Mouse (Mus musculus) liver, embryonic 11.5 days (tissue): Measurements from ENCODE around the gene Map4k4. TPM values are rescaled to one million over a fixed set of nuclear protein-coding genes. Genes with fewer than 3 reads are reported as not detected.

Experiments
- ATAC-seq: fragments of 200-750 bp; cut with Nextera tagmentation; replicated peaks from 2 replicates; pipeline ENCODE4 v1.8.0; 2017; ENCODE audit warnings: moderate number of reproducible peaks, mild to moderate bottlenecking, moderate TSS enrichment, moderate library complexity; ENCODE audit not compliant: low FRiP score
- DNase-seq: peaks from one replicate; pipeline ENCODE4 v3.0.0-alpha.2; 2017; ENCODE audit warnings: low spot score
- H3K27ac ChIP-seq: fragments of 300-500 bp; sonication (generic); 2 replicates; pipeline ENCODE4 v1.5.1; 2014; ENCODE audit warnings: mild to moderate bottlenecking, low read depth, low read length, control low read depth
- H3K27me3 ChIP-seq: fragments of 300-500 bp; sonication (generic); replicated peaks from 2 replicates; pipeline ENCODE4 v1.6.1; 2014; ENCODE audit warnings: low read length, mixed read lengths; ENCODE audit not compliant: control insufficient read depth, insufficient read depth
- H3K36me3 ChIP-seq: fragments of 300-500 bp; sonication (generic); 2 replicates; pipeline ENCODE4 v1.6.1; 2014; ENCODE audit warnings: mild to moderate bottlenecking, low read length, moderate library complexity, mixed read lengths; ENCODE audit not compliant: control insufficient read depth, insufficient read depth
- H3K4me1 ChIP-seq: fragments of 300-500 bp; sonication (generic); replicated peaks from 2 replicates; pipeline ENCODE4 v1.6.1; 2014; ENCODE audit warnings: low read length, mixed read lengths; ENCODE audit not compliant: control insufficient read depth, insufficient read depth
- H3K4me2 ChIP-seq: fragments of 300-500 bp; sonication (generic); 2 replicates; pipeline ENCODE4 v1.6.1; 2014; ENCODE audit warnings: mild to moderate bottlenecking, control low read depth, moderate library complexity
- H3K4me3 ChIP-seq: fragments of 300-500 bp; sonication (generic); 2 replicates; pipeline ENCODE4 v1.5.1; 2014; ENCODE audit warnings: low read depth, low read length, control low read depth
- H3K9ac ChIP-seq: fragments of 300-500 bp; sonication (generic); 2 replicates; pipeline ENCODE4 v1.6.1; 2014; ENCODE audit warnings: low read depth, low read length, control low read depth
- H3K9me3 ChIP-seq: fragments of 300-500 bp; sonication (generic); 2 replicates; pipeline ENCODE4 v1.6.1; 2016; ENCODE audit warnings: low read length, inconsistent platforms, mixed read lengths; ENCODE audit not compliant: control insufficient read depth
- WGBS: fragments of 180-500 bp; shearing (Covaris S2); extraction: QIAGEN DNeasy Blood & Tissue Kit; methylation state at CpG from one replicate; pipeline ENCODE4 v1.1.7; 2014; 5-methylcytosine and 5-hydroxymethylcytosine counted together
- polyA plus RNA-seq: library from polyadenylated mRNA; unstranded; fragments of >200 nt; fragmentation: Nextera tagmentation; extraction: Ambion mirVana; gene quantifications from 2 replicates; pipeline ENCODE4 v1.2.1, GENCODE M21; 2014

Map4k4 gene
- polyA plus RNA-seq, 1 experiment from 2014 or later = 13.6 TPM

DNA sequence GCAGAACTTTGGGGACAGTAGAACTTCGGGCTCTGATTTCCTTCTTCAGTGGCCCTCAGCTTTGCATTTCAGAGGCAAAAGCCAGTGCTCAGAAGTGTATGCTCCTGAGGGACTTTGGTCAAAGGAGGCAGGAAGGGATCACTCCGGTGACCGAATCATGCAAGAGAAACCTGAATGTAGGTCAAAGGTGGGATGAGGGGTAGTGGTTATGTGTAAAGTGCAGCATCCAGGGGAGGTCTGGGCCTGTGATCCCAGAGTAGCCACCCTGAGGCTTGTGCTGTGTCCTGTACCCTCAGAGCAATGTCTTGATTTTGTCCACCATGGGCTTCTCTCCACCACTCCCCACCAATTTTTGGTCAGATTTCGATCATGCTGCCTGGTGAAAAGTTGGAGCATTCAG, 171.8 kb downstream of the Map4k4 start:
- Histone ChIP-seq H3K4me3 (no peak overlapping the region), H3K4me2 (no peak overlapping the region), H3K9me3 (no peaks in the 10 kb centered on the region), H3K27me3 (no peaks in the 10 kb centered on the region), H3K27ac (no peak overlapping the region), H3K4me1 (no peaks in the 10 kb centered on the region), H3K36me3 (no peaks in the 10 kb centered on the region), H3K9ac (no peak overlapping the region)
- DNase-seq (no peak), ATAC-seq (no peak)
- WGBS = 85% methylated on average over 4 of the region's 4 CpGs

DNA sequence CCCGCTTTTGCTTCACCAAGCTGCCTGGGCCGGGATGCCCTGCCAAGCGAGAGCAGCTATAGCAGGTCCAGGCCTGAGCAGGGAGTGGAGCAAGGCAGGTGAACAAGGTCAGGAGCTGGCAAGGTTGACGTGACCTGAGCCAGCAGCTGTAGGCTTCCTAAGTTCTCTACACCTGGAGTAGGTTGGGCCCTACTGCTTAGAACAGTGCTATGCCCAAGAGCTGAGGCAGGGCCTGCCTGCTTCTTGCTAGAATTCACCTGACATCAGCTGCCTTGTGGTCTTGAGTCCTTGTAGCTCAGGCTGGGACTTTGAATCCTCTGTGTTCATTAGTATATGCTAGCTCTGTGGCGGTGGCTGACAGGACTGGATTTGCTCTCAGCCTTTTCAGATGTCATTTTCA, 173.1 kb downstream of the Map4k4 start, which contains the start of gene Il1r2:
Gene Il1r2 (plus strand): TSS at position 301 of the 400 bp plus-strand sequence.
- Histone ChIP-seq H3K27me3 (no peaks in the 10 kb centered on the region), H3K4me2 (no peak within 1 kb of the TSS), H3K4me1 (no peaks in the 10 kb centered on the region), H3K4me3 (no peak within 1 kb of the TSS), H3K9me3 (no peaks in the 10 kb centered on the region), H3K9ac (no peak within 1 kb of the TSS), H3K36me3 (no peaks in the 10 kb centered on the region), H3K27ac (no peak within 1 kb of the TSS)
- DNase-seq (no peak), ATAC-seq (no peak)
- WGBS = 84% methylated on average over 5 of the region's 5 CpGs

Other genes with a start within 250 kb of the Map4k4 start
- not detected in 2 replicates for gene Creg2, start 249.4 kb upstream of the Map4k4 start, polyA plus RNA-seq
- 0.17 and 0.53 TPM in 2 replicates for gene Rfx8, start 179.9 kb upstream of the Map4k4 start, polyA plus RNA-seq
- not detected in 2 replicates for gene Gm3646, start 95.6 kb upstream of the Map4k4 start, polyA plus RNA-seq
- gene Il1r2, start 173.2 kb downstream of the Map4k4 start, polyA plus RNA-seq = 0.38 and 0.53 TPM in 2 replicates